Mouse (Mus musculus) gastrocnemius, postnatal 36 days (tissue): ENCODE measurements at regions not wholly inside any gene's neighbourhood (a gene's known extent, or its start where the extent isn't known, plus 50 kb on each side); places are given as distances from the start of the nearest gene placed in this dataset.

Experiments
- DNase-seq, 2 experiments: peaks; one replicate each; pipeline ENCODE4 v3.0.0; 2022
- intact Hi-C: fragments of 180-260 bp; cut with DNase I; formaldehyde crosslinking; loops from one replicate; pipeline ENCODE4 v1.15.1; 2025

DNA sequence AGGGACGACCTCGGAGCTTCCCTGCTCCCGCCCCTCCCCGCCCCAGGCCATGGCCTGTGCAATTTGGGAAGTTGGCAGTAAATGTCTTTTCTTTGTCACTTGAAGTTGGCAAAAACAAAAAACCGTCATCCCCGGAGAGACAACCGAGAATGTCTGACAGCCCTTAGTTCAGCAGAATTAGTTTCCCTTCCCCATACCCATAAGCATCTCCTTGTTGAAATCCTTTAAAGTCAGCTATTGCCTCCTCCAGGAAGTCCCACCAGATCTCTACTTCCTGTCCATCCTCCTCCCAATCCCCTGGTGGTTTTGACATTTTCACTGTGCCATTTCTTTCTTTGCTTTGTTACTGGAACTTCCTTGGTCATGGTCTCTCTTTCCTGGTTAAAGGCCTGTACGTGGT, 54.8 kb downstream of the Foxb1 start:
- intact Hi-C loops, result no loop called here
- no peak for DNase-seq

GRCm38 (mm10) chr9:69705071-69705470, 55.7 kb downstream of the Foxb1 start:
- DNase-seq, result no peak

DNA sequence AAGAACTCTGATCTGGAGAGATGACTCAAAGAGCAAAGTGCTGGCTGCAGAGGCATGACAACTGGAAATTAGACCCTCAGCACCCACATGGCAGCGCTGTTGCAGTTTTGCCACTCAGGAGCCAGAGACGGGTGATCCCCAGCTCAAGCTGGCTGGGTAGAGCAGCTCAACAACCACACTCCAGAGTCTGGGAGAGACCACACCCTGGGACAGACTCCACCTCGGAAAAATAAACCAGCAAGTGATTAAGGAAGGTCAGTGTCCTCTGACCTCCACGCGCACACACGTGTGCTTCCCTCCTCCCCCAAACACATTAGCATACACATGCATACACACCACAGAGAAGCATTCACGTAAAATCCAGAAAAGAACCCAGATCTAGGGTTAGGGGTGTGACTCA, 57.0 kb downstream of the Foxb1 start:
- no peak for DNase-seq
- intact Hi-C loops, result no loop called here

More at GRCm38 (mm10) chr9:69705071-69705470, 55.7 kb downstream of the Foxb1 start:
- intact Hi-C loops, result no loop called here

DNA sequence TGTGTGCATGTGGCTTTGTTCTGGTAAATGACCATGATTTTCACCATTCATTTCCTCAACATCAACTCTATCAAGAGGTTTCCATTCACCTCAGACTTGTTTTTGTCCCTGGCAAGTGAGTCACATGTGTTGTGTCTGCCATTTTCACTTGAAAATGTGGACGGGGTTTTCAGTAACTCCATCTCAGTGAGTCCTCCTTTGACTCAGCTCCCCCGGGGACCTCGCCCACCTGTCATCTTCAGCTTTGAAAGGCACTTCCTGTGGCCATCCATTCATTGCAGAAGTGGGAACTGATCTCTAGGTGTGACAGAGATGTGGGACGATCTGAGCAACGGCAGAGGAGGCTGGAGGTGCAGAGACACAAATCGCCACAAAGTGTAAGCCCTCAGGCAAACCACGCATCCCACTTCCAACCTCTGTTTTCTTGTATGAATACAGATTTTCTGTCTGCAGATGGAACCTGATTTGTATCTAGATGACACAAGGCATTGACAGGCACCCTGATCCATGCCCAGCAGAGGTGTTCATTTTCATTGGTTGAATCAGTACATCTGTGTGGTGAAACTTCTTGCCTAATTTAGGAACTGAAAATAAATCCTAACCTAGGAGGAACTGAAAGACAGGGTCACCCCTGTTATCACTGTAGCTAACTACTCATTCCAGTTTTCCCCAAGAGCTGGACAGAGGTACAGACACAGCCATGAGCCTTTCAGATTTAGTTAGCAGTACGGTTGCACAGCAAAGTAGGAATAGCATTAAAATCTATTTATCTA, 58.4 kb downstream of the Foxb1 start:
- intact Hi-C loops, result no loop called here
- no peak for DNase-seq

GRCm38 (mm10) chr9:69700696-69701095, 60.0 kb downstream of the Foxb1 start:
- no peak for DNase-seq
- intact Hi-C loops, result no loop called here

DNA sequence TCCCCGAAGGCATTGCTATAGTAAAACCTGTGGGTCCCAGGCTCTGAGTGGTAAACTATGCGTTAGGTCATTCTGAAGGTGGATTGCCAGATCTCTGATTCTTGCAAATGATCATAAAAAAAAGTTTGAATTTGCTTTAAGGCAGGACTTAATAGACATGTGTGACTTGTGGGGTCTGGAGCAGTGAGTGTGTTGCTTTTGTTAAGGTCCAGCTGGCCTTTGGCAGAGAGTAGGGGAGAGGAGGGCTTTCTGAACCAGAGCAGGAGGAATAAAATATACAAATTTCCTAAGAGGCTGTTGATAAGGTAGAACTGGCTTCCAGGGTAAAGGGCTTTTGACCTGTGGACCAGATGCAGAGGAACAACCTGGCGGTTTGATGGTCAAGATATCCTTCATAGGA, 69.0 kb downstream of the Foxb1 start:
- intact Hi-C loops, result no loop called here
- DNase-seq, result no peak

- intact Hi-C loops, result no loop called here
- DNase-seq, result no peak
These were observed 73.2 kb downstream of the Foxb1 start for GRCm38 (mm10) chr9:69687349-69688123.

DNA sequence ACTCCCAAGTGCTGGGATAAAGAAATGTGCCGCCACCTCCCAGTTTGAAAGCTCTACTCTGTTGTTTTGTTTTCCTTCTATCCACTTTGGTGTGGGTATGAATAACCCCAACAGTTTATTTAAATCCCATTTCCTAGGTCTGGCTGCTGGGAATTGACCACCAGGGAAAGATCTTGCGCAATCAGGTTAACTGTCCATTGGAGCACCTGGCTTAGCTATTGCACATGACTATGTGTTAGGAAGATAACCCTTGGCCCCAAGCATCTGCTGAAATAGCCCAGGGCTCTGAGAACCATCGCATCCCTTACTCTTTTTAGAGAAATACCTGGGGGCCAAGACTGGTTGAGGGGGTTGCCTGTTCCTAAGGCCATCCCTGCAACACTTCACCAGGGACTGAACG, 74.0 kb downstream of the Foxb1 start:
- intact Hi-C loops, result no loop called here
- DNase-seq, result no peak

GRCm38 (mm10) chr9:69685630-69686029, 75.1 kb downstream of the Foxb1 start:
- intact Hi-C loops, result no loop called here
- DNase-seq, result no peak

GRCm38 (mm10) chr9:69681372-69682213, 79.1 kb downstream of the Foxb1 start:
- intact Hi-C loops, result no loop called here
- no peak for DNase-seq

DNA sequence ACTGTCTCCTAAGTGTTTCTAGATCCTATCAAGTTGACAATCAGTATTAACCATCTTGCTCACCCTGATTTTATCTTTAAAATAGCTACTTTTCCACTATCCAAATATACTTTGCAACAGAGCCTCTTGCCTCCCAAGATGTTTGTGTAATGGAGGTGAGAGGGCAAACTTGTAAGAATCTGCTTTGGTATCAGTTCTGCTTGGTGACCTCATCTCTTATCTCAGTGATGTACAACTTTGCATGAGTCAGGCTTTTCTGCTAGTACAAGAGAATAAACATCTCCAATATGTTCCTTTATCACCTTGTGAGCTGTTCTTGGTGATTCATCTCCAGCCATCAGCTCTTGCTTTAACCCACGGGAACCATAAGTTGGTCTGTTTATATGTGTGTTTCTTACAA, 82.1 kb downstream of the Foxb1 start:
- intact Hi-C loops, result no loop called here
- no peak for DNase-seq

DNA sequence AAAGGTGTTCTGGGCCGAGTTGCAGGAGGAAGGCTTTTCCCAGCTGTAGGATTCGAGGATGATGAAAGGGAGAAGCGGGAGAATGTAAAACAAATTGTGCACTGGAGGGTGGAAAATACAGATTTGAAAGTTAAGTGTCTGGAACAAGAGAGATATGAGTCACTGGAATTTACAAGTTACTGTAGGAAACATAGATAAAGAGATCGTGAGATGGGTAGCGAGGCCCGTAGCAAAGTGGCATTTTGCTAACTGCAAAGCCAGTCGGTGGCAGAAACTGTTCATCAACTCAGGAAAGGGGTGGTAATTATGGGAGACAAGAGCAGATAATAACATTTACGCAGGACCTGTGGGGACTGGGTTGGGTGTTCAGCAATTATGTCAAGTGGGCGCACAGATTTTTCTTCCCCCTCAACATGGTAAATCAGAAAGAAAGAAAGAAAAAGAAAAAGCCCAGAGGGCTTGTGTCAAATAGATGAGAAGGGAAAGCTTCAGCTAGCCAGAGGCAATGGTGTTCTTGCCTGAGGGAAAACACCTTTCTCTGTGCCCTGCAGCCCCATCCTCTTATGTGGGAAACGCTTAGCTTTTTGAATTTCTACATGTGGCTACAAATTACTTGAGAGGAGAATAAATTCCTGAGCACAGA, 87.2 kb downstream of the Foxb1 start:
- DNase-seq, result no peak
- intact Hi-C loops, result no loop called here

DNA sequence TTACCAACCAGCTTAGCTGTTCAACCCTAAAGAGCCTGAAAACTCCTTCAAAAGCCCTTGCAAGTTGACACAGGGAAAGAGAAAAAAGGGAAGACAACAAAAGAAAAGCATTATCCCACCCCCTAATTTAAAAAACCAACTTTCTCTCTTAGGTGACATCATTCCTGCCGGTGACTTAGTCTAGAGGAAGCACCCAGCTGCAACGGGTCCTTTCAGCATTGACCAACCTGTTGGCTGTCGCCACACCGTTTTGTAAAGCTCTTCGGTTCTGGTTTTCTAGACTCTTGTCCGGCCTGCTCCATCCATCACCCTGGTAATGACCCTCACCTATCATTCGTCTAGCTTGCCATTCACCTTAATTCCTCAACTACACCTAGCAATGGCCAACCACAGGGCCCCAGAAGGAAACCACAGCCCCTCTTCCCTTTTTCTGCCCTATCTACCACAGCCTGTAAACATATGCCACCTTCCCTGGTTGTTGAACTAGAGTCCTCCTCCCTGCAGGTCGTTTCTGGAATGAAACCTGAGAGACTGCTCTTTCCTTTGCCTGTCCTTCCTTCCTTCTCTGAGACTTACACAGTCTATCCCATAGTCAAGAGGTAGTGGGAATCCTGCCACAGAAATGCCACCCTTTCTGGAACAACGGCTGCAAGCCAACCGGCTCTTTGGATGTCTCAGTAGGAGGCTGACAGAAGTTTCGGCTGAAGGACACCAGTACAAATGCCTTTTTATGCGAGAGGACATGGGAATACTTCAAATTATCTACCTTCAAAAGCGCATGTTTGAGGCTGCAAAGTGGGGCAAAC, 87.9 kb downstream of the Foxb1 start:
- intact Hi-C loops, result no loop called here
- DNase-seq, result no peak

DNA sequence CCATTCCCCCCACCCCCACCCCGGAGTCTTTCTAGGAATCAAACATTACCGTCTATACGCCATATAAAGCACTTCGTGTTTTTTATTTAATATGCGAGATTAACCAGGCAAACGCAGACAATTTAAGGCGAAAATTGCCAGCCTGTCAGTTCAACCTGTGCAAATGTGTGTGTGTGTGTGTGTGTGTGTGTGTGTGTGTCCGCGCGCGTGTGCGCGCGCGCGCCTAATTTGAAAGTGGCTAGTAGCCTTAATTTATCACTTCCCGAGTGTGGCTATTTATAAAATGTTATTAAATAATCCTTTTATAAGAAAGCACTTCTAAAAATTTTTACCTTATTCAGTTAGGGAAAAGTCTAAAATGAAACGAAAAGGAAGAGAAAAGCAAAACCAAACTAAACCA, 89.5 kb downstream of the Foxb1 start:
- no peak for DNase-seq
- intact Hi-C loops, result no loop called here

DNA sequence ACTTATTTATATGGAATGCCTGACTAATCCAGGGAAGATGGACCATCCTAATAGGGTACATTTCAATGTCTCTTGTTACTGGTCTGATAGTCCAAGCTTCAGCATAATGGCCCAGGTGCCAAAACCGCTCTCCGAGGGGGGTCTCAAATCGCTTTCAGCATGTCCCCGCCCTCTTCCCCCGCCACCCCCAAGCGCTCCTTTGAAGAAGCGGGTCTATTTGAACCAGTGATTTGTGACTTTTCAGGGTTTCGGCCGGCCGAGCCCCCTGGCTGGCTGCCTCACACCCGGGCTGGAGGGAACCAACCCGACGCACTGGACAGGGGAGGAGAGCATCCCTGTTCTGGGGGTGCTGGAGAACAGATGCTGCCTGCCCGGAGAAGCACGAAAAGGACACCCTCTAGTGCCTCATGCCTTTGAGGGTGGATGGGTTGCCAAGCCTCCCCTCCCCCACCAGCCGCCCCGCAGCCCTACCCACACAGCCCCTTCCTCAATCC, 90.1 kb downstream of the Foxb1 start:
- intact Hi-C loops, result no loop called here
- DNase-seq, result no peak

GRCm38 (mm10) chr9:69669611-69670550, 90.9 kb downstream of the Foxb1 start:
- intact Hi-C loops, result no loop called here
- no peak for DNase-seq

DNA sequence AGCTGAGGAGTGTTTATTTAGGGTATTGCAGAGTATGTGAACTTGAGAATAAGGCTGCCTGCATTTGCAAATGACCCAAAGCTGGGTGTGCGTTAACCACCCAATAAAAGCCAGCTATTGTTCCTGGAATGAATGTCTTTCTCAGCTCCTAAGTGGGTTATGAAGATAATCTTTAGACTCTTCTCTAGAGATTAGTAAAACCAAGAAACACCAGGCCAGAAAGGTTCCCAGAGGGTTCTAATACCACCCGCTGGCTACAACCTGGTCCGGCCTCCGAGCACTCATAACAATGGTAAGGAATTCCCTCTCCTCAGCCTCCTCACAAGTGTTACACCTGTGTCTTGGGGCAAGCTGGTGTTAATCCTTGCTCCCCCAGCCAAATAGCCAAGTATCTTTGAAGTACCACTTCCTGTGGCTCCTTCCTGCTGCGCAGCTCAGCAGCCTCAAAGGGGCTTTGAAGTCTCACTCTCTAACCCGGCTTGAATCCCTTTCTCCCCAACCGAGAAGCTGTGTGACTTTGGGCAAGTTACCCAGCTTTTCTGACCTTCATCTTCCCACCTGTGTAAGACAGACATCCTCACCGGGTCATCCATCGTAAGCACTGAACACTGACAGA, 92.2 kb downstream of the Foxb1 start:
- DNase-seq, result no peak
- intact Hi-C loops, result no loop called here

DNA sequence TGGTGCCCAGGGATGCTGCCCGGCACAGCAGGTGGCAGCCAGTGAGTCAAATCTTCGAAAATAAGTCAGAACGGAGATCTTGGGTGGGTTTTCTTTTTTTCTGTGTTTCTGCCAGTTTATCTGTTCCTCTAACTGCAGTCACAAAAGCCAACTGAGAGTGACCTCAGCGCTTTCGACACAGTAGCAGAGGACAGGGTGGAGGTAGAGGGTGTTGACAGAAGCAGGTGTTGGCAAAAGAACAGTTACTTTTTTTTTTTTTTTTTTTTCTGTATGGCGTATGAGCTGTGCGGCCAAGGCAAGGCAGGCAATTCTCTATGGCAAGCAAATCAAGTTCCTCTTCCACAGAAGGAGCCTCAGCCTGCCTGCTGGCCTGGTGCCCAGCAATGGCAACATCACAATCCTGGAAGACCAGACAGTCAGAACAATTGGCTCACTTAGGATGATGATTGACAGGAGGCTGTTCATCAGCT, 93.6 kb downstream of the Foxb1 start:
- intact Hi-C loops, result no loop called here
- no peak for DNase-seq
